Mouse (Mus musculus) lung, postnatal 0 days (tissue): ENCODE data around the gene Gna14. TPM values are rescaled to one million over a fixed set of nuclear protein-coding genes. Genes with fewer than 3 reads are reported as not detected.

Source experiments
- ATAC-seq: fragments of 200-750 bp; cut with Nextera tagmentation; 2 replicates; pipeline ENCODE4 v1.8.0; 2017; ENCODE audit warnings: moderate library complexity
- DNase-seq: peaks from one replicate; pipeline ENCODE4 v3.0.0-alpha.2; 2016; ENCODE audit warnings: low spot score
- H3K27ac ChIP-seq: fragments of 300-500 bp; sonication (generic); 2 replicates; pipeline ENCODE4 v1.5.1; 2014; ENCODE audit warnings: antibody characterized with exemption, mild to moderate bottlenecking, low read length, mixed read lengths
- H3K27me3 ChIP-seq: fragments of 300-500 bp; sonication (generic); replicated peaks from 2 replicates; pipeline ENCODE4 v1.6.1; 2014; ENCODE audit warnings: low read length, mixed read lengths; ENCODE audit not compliant: insufficient read depth
- H3K36me3 ChIP-seq: fragments of 300-500 bp; sonication (generic); 2 replicates; pipeline ENCODE4 v1.6.1; 2014; ENCODE audit warnings: low read length, mixed read lengths; ENCODE audit not compliant: insufficient read depth
- H3K4me1 ChIP-seq: fragments of 300-500 bp; sonication (generic); 2 replicates; pipeline ENCODE4 v1.6.1; 2014; ENCODE audit warnings: antibody characterized with exemption, low read depth, low read length, mixed read lengths; ENCODE audit not compliant: insufficient read depth
- H3K4me2 ChIP-seq: fragments of 300-500 bp; sonication (generic); replicated peaks from 2 replicates; pipeline ENCODE4 v1.6.1; 2014; ENCODE audit warnings: low read depth, mild to moderate bottlenecking, low read length, moderate library complexity, mixed read lengths
- H3K4me3 ChIP-seq: fragments of 300-500 bp; sonication (generic); 2 replicates; pipeline ENCODE4 v1.5.1; 2014; ENCODE audit warnings: low read depth, low read length
- H3K9ac ChIP-seq: fragments of 300-500 bp; sonication (generic); replicated peaks from 2 replicates; pipeline ENCODE4 v1.6.1; 2014; ENCODE audit warnings: low read depth, mild to moderate bottlenecking
- H3K9me3 ChIP-seq: fragments of 300-500 bp; sonication (generic); 2 replicates; pipeline ENCODE4 v1.6.1; 2016; ENCODE audit warnings: low read length, mixed read lengths
- CTCF ChIP-seq: IDR thresholded peaks from 2 replicates; pipeline ENCODE4 v1.5.1; 2016; ENCODE audit warnings: antibody characterized with exemption, mild to moderate bottlenecking
- EP300 ChIP-seq: IDR thresholded peaks from 2 replicates; pipeline ENCODE4 v1.6.1; 2016; ENCODE audit warnings: antibody characterized with exemption, mild to moderate bottlenecking, control low read depth
- WGBS: fragments of 180-500 bp; shearing (Covaris S2); extraction: QIAGEN DNeasy Blood & Tissue Kit; methylation state at CpG from one replicate; pipeline ENCODE4 v1.1.7; 2014; 5-methylcytosine and 5-hydroxymethylcytosine counted together
- polyA plus RNA-seq: library from polyadenylated mRNA; unstranded; fragments of >200 nt; fragmentation: Nextera tagmentation; extraction: Ambion mirVana; gene quantifications from 2 replicates; pipeline ENCODE4 v1.2.1, GENCODE M21; 2015

Gna14 gene
- polyA plus RNA-seq, 1 experiment from 2014 or later: 15.6 TPM

- 71% methylated on average over 10 of the region's 10 CpGs for WGBS
- DNase-seq (no peak), ATAC-seq (no peak)
- H3K4me1 ChIP-seq: no peaks in the 10 kb centered on the region
- H3K36me3 ChIP-seq: no peaks in the 10 kb centered on the region
- TF ChIP-seq EP300 (no peak), CTCF (no peak)
- H3K4me2 ChIP-seq: no peak overlapping the region
- H3K9ac ChIP-seq: no peak overlapping the region
- no peaks in the 10 kb centered on the region for H3K27me3 ChIP-seq
- no peak overlapping the region for H3K4me3 ChIP-seq
- no peak overlapping the region for H3K27ac ChIP-seq
- H3K9me3 ChIP-seq: no peaks in the 10 kb centered on the region
These were observed 75.0 kb downstream of the Gna14 start for GRCm38 (mm10) chr19:16510343-16511080.

- H3K4me3 ChIP-seq: no peak overlapping the region
- ATAC-seq: no peak
- H3K9me3 ChIP-seq: no peaks in the 10 kb centered on the region
- no peaks in the 10 kb centered on the region for H3K27me3 ChIP-seq
- H3K27ac ChIP-seq: no peak overlapping the region
- WGBS: 56% methylated on average over 2 of the region's 2 CpGs
- H3K4me2 ChIP-seq: no peak overlapping the region
- H3K36me3 ChIP-seq: no peaks in the 10 kb centered on the region
- TF ChIP-seq CTCF (no peak), EP300 (no peak)
- H3K4me1 ChIP-seq: no peaks in the 10 kb centered on the region
- no peak overlapping the region for H3K9ac ChIP-seq
- no peak for DNase-seq
These were observed 75.5 kb downstream of the Gna14 start for GRCm38 (mm10) chr19:16511081-16511420.

GRCm38 (mm10) chr19:16514201-16514600, 78.6 kb downstream of the Gna14 start:
- Histone ChIP-seq H3K27ac (no peak overlapping the region), H3K9me3 (no peaks in the 10 kb centered on the region), H3K9ac (no peak overlapping the region), H3K4me2 (no peak overlapping the region), H3K36me3 (no peaks in the 10 kb centered on the region), H3K27me3 (no peaks in the 10 kb centered on the region), H3K4me1 (no peaks in the 10 kb centered on the region), H3K4me3 (no peak overlapping the region)
- WGBS: 67% methylated on average over 4 of the region's 4 CpGs
- TF ChIP-seq CTCF (no peak), EP300 (no peak)
- ATAC-seq (no peak), DNase-seq (no peak)

GRCm38 (mm10) chr19:16518569-16518968, 83.0 kb downstream of the Gna14 start:
- no peaks in the 10 kb centered on the region for H3K4me1 ChIP-seq
- H3K9ac ChIP-seq: no peak overlapping the region
- no peaks in the 10 kb centered on the region for H3K36me3 ChIP-seq
- DNase-seq (peak; percentile 32), ATAC-seq (no peak)
- H3K4me3 ChIP-seq: no peak overlapping the region
- no peaks in the 10 kb centered on the region for H3K9me3 ChIP-seq
- no peak overlapping the region for H3K4me2 ChIP-seq
- 60% methylated on average over 3 of the region's 3 CpGs for WGBS
- no peaks in the 10 kb centered on the region for H3K27me3 ChIP-seq
- no peak overlapping the region for H3K27ac ChIP-seq
- no peak for TF ChIP-seq CTCF

GRCm38 (mm10) chr19:16520608-16521007, 85.0 kb downstream of the Gna14 start:
- no peaks in the 10 kb centered on the region for H3K36me3 ChIP-seq
- no peak overlapping the region for H3K27ac ChIP-seq
- H3K9me3 ChIP-seq: no peaks in the 10 kb centered on the region
- no peak for ATAC-seq
- 84% methylated on average over 3 of the region's 3 CpGs for whole genome bisulfite sequencing
- DNase-seq: no peak
- TF ChIP-seq EP300 (no peak), CTCF (no peak)
- H3K4me1 ChIP-seq: no peaks in the 10 kb centered on the region
- H3K27me3 ChIP-seq: no peaks in the 10 kb centered on the region
- no peak overlapping the region for H3K9ac ChIP-seq
- no peak overlapping the region for H3K4me2 ChIP-seq
- H3K4me3 ChIP-seq: no peak overlapping the region

- 0 out of 2 replicates have a peak, but pooled peaks have one; percentile 48 for ATAC-seq
- 0 out of 2 replicates have a peak, but pooled peaks have one; percentile 9 for TF ChIP-seq EP300
- no peak for TF ChIP-seq CTCF
- H3K36me3 ChIP-seq: no peaks in the 10 kb centered on the region
- no peak overlapping the region for H3K27ac ChIP-seq
- peak; percentile 16 for DNase-seq
- H3K4me1 ChIP-seq: no peaks in the 10 kb centered on the region
- 64% methylated on average over 9 of the region's 9 CpGs for WGBS
- no peaks in the 10 kb centered on the region for H3K9me3 ChIP-seq
- no peak overlapping the region for H3K4me3 ChIP-seq
- no peaks in the 10 kb centered on the region for H3K27me3 ChIP-seq
- H3K9ac ChIP-seq: no peak overlapping the region
- no peak overlapping the region for H3K4me2 ChIP-seq
These were observed 90.8 kb downstream of the Gna14 start for GRCm38 (mm10) chr19:16526302-16526880.
